Mouse (Mus musculus): ENCODE measurements around the gene Il17rd. TPM values are rescaled to one million over a fixed set of nuclear protein-coding genes. Genes with fewer than 3 reads are reported as not detected.

The Il17rd gene
- 1.6 and 1.7 TPM in 2 replicates for polyA plus RNA-seq (2012; rRNA removed)

DNA sequence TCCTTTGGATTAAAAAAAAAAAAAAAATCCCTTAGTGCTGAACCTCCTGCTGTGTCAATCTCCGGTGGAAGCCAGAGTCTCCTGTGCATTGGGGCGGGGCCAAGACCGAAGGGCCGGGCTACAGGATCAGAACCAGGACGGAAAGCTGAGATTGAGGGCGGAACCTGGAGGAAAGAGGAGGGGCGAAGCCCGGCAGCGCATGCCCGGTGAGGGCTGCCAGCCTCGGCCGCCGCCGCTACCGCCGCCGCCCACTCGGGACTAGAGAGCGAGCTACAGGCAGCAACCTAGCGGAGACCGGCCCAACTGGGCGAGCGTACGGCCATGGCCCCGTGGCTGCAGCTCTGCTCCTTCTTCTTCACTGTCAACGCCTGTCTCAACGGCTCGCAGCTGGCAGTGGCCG, at the start of gene Il17rd:
Gene Il17rd (plus strand): TSS at position 159 of the 400 bp plus-strand sequence.
- H3K27ac ChIP-seq (ENCODE audit: insufficient read depth, low read length) = no peak within 1 kb of the TSS

GRCm38 (mm10) chr14:26991622-26992021, 47.1 kb upstream of the Il17rd start:
- no peak for TF ChIP-seq POLR2A (IDR thresholded peaks at IDR 0.05; ENCODE audit: extremely low read depth, insufficient read depth, low read length)
- TF ChIP-seq CTCF (IDR thresholded peaks at IDR 0.05; ENCODE audit: extremely low read depth, insufficient read depth, low read length) = no peak

More for the DNA sequence above, at the start of gene Il17rd:
- H3K4me1 ChIP-seq (ENCODE audit: control insufficient read depth, insufficient read depth, low read length) = no peaks in the 10 kb centered on the region
- H3K4me3 ChIP-seq (ENCODE audit: insufficient read depth, low read length) = peak within 1 kb of the TSS; percentile 70
- TF ChIP-seq CTCF (IDR thresholded peaks at IDR 0.05; ENCODE audit: extremely low read depth, insufficient read depth, low read length) = no peak
- no peak for TF ChIP-seq POLR2A (IDR thresholded peaks at IDR 0.05; ENCODE audit: extremely low read depth, insufficient read depth, low read length)

DNA sequence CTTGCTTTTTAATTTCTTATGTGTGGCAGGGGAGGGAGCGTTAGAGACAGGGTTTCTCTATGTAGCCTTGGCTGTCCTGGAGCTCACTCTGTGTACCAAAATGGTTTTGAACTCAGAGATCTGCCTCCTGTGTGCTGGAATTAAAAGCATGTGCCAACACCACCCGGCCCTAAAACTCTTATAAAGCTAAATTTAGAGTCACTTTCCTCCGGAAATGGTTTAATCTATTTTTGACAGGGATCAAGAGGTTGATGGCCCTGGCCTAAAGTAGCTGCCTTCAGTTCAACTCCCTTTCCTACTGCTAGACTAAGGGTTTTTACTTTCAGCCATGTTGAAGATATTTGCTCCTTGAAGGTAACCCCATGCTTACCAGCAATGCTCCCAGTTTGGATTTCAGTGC, 45.3 kb upstream of the Il17rd start:
- Histone ChIP-seq H3K4me1 (ENCODE audit: control insufficient read depth, insufficient read depth, low read length) (no peaks in the 10 kb centered on the region), H3K27ac (ENCODE audit: insufficient read depth, low read length) (no peak overlapping the region), H3K4me3 (ENCODE audit: insufficient read depth, low read length) (no peak overlapping the region)
- TF ChIP-seq POLR2A (IDR thresholded peaks at IDR 0.05; ENCODE audit: extremely low read depth, insufficient read depth, low read length) (no peak), CTCF (IDR thresholded peaks at IDR 0.05; ENCODE audit: extremely low read depth, insufficient read depth, low read length) (no peak)

More at GRCm38 (mm10) chr14:26991622-26992021, 47.1 kb upstream of the Il17rd start:
- Histone ChIP-seq H3K4me3 (ENCODE audit: insufficient read depth, low read length) (no peak overlapping the region), H3K27ac (ENCODE audit: insufficient read depth, low read length) (no peak overlapping the region), H3K4me1 (ENCODE audit: control insufficient read depth, insufficient read depth, low read length) (no peaks in the 10 kb centered on the region)

DNA sequence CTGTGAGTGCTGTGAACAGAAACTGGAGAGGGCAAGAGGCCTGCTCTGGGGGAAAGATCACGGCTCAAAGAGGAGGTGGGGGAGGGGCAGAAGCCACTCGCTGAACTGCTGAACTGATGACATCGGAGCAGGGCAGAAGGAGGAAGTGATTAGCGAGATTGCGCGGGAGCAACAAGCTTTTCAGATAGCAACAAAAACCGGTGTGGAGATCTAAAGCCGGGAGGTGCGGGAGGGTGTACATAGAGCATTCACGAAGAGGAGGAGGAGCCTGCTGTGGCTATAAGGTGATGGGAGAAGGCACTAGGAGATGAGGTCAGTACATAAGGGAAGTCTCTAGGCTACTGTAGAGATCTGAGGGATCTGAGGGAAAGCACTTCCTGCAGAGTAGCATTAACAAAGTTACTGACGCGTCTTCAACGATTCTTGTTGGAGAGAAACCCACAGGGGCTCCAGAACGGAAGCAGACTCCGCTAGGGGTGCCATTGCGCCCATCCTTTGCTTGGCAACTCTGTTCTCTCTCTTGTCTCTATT, 44.5 kb upstream of the Il17rd start, which contains the start of gene Hesx1:
Gene Hesx1 (plus strand): TSS at position 206 of the 531 bp plus-strand sequence.
- H3K27ac ChIP-seq (ENCODE audit: insufficient read depth, low read length) = no peak within 1 kb of the TSS
- TF ChIP-seq CTCF (IDR thresholded peaks at IDR 0.05; ENCODE audit: extremely low read depth, insufficient read depth, low read length) (0 out of 2 replicates have a peak, but pooled peaks have one; percentile 9), POLR2A (IDR thresholded peaks at IDR 0.05; ENCODE audit: extremely low read depth, insufficient read depth, low read length) (no peak)
- H3K4me1 ChIP-seq (ENCODE audit: control insufficient read depth, insufficient read depth, low read length) = no peaks in the 10 kb centered on the region
- peak within 1 kb of the TSS; percentile 32; the same call in 1 of the 2 replicates for H3K4me3 ChIP-seq (ENCODE audit: insufficient read depth, low read length)

DNA sequence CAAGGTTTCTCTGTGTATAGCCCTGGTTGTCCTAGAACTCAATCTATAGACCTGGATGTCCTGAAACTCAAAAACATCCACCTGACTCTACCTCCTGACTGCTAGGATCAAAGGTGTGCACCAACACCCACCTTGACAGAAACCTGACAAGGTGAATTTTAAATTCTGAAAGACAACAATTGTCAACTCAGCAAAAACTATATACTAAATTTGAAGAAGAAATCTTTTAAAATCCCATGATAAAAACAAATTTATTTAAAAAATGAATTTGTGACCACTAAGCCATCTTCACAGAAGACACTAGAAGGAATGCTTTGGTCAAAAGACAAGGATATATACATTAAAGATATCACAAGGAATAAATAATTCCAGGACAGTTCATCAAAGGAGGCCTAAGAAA, 42.5 kb upstream of the Il17rd start:
- Histone ChIP-seq H3K4me1 (ENCODE audit: control insufficient read depth, insufficient read depth, low read length) (no peaks in the 10 kb centered on the region), H3K4me3 (ENCODE audit: insufficient read depth, low read length) (no peak overlapping the region)
- TF ChIP-seq CTCF (IDR thresholded peaks at IDR 0.05; ENCODE audit: extremely low read depth, insufficient read depth, low read length) = no peak
- no peak for TF ChIP-seq POLR2A (IDR thresholded peaks at IDR 0.05; ENCODE audit: extremely low read depth, insufficient read depth, low read length)

GRCm38 (mm10) chr14:27000386-27000785, 38.4 kb upstream of the Il17rd start:
- TF ChIP-seq CTCF (IDR thresholded peaks at IDR 0.05; ENCODE audit: extremely low read depth, insufficient read depth, low read length) (no peak), POLR2A (IDR thresholded peaks at IDR 0.05; ENCODE audit: extremely low read depth, insufficient read depth, low read length) (no peak)
- no peaks in the 10 kb centered on the region for H3K4me1 ChIP-seq (ENCODE audit: control insufficient read depth, insufficient read depth, low read length)

More for the DNA sequence above, 42.5 kb upstream of the Il17rd start:
- no peak overlapping the region for H3K27ac ChIP-seq (ENCODE audit: insufficient read depth, low read length)

DNA sequence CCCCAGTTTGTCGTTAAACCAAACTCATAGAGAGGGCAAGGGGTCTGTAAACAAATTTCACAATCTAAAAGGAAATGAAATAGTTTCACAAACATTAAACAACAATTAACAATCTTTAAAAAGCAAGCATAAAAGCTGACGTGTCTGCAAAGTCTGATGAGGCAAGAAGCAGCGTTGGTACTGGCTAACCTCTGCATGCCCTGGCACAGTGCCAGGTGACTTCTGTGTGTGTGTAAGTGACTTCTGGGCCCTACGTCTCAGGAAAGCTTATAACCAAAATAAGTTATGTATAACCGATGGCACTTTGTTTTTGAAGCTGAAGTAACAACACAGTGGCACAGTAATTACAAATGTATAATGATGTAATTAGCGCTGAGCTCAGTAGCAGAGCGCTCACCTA, 33.8 kb upstream of the Il17rd start:
- no peak overlapping the region for H3K4me3 ChIP-seq (ENCODE audit: insufficient read depth, low read length)
- no peaks in the 10 kb centered on the region for H3K4me1 ChIP-seq (ENCODE audit: control insufficient read depth, insufficient read depth, low read length)
- H3K27ac ChIP-seq (ENCODE audit: insufficient read depth, low read length) = no peak overlapping the region
- no peak for TF ChIP-seq CTCF (IDR thresholded peaks at IDR 0.05; ENCODE audit: extremely low read depth, insufficient read depth, low read length)
- TF ChIP-seq POLR2A (IDR thresholded peaks at IDR 0.05; ENCODE audit: extremely low read depth, insufficient read depth, low read length) = no peak

More at GRCm38 (mm10) chr14:27000386-27000785, 38.4 kb upstream of the Il17rd start:
- Histone ChIP-seq H3K4me3 (ENCODE audit: insufficient read depth, low read length) (no peak overlapping the region), H3K27ac (ENCODE audit: insufficient read depth, low read length) (no peak overlapping the region)

- Histone ChIP-seq H3K27ac (ENCODE audit: insufficient read depth, low read length) (no peak overlapping the region), H3K4me1 (ENCODE audit: control insufficient read depth, insufficient read depth, low read length) (no peaks in the 10 kb centered on the region), H3K4me3 (ENCODE audit: insufficient read depth, low read length) (no peak overlapping the region)
- no peak for TF ChIP-seq CTCF (IDR thresholded peaks at IDR 0.05; ENCODE audit: extremely low read depth, insufficient read depth, low read length)
Measured at GRCm38 (mm10) chr14:27005937-27006336, 32.8 kb upstream of the Il17rd start.

DNA sequence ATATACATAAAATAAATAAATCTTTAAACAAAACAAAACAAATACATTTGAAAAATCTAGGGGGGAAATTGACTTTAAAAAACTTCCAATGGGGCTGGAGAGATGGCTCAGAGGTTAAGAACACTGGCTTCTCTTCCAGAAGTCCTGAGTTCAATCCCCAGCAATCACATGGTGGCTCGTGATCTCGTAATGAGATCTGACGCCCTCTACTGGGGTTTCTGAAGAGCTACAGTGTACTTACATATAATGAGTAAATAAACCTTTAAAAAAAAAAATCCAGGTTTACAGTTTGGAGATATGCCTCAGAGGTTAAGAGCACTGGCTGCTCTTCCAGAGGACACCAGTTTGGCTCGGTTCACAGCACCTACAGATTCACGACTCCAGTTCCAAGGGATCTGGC, 27.2 kb upstream of the Il17rd start:
- H3K4me3 ChIP-seq (ENCODE audit: insufficient read depth, low read length) = no peak overlapping the region
- TF ChIP-seq CTCF (IDR thresholded peaks at IDR 0.05; ENCODE audit: extremely low read depth, insufficient read depth, low read length) = no peak
- TF ChIP-seq POLR2A (IDR thresholded peaks at IDR 0.05; ENCODE audit: extremely low read depth, insufficient read depth, low read length) = no peak

DNA sequence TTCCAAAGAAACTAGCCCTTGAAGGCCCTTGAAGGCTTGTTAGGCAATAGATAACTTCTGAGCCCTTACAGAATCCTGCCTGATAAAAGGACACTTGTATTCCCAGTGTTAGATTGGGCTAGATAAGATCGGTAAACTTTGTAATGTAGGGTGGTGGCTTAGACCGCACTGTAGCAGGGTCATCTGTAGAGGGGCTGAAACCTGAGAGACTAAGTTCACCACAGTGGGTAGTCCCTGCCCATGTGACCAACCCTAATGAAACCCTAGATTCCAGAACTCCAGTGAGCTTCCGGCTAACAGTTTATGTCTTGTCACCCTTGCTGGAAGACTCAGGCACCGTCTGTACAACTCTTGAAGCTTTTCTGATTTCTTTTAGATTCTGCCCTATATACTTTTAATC, 25.1 kb upstream of the Il17rd start:
- no peak overlapping the region for H3K4me3 ChIP-seq (ENCODE audit: insufficient read depth, low read length)
- TF ChIP-seq CTCF (IDR thresholded peaks at IDR 0.05; ENCODE audit: extremely low read depth, insufficient read depth, low read length) (no peak), POLR2A (IDR thresholded peaks at IDR 0.05; ENCODE audit: extremely low read depth, insufficient read depth, low read length) (no peak)
- no peaks in the 10 kb centered on the region for H3K4me1 ChIP-seq (ENCODE audit: control insufficient read depth, insufficient read depth, low read length)
- no peak overlapping the region for H3K27ac ChIP-seq (ENCODE audit: insufficient read depth, low read length)

More for the DNA sequence above, 27.2 kb upstream of the Il17rd start:
- no peak overlapping the region for H3K27ac ChIP-seq (ENCODE audit: insufficient read depth, low read length)
- H3K4me1 ChIP-seq (ENCODE audit: control insufficient read depth, insufficient read depth, low read length) = no peaks in the 10 kb centered on the region

All from cortical plate, adult 2 months (tissue).